8 mouse cellular contexts compared by ENCODE assay signal in the genomic region with DNA sequence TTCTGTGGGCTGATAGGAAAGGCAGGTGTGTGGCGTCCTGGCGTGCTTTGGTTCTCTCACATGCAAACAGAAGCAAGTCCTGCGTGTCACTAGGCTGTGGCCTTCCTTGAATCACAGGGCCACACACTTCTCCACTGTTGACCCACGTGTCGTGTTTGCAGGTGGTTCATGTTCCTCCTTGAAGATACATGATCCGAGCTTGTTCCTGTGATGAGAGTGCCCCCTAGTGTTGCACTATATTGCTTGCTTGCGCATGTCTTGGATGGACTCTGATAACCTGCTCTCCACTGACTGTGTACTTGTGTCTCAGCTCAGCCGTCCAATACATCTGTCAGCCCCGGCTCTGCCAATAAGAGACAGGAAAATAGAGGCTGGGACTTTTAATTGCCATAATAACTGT. TPM values are rescaled to one million over a fixed set of nuclear protein-coding genes. Genes with fewer than 3 reads are reported as not detected.
DNase-seq lines count a peak whose midpoint lies in the region; ATAC-seq lines count a peak whose summit lies in the region.

No protein-coding gene starts in this region.

- no peak overlapping the region for H3K4me2 ChIP-seq in intestine, embryonic 16.5 days (ENCODE audit: low read depth, low read length)
- H3K4me2 ChIP-seq in midbrain, embryonic 14.5 days (ENCODE audit: low read length) = no peak overlapping the region

- peak; percentile 83 to 90 for DNase-seq in heart, adult 18-20 months
- no peak for DNase-seq in heart, embryonic 10.5 days (ENCODE audit: low spot score)
- DNase-seq in cerebellum, adult 9-11 months = peak; percentile 79
- peak; percentile 64 to 80 for DNase-seq in frontal cortex, postnatal 25 days (ENCODE audit: low spot score in 2 of 2)
- peak; percentile 83 to 92 for DNase-seq in left cerebral cortex, postnatal 25 days (ENCODE audit: low spot score in 2 of 2)
- DNase-seq in midbrain, embryonic 14.5 days = peak; percentile 93
- DNase-seq in spleen, postnatal 4 days (ENCODE audit: low spot score in 2 of 2) = peak; percentile 71 to 83

- peaks cover 99% of the 10 kb centered on the region for H3K36me3 ChIP-seq in heart, embryonic 10.5 days
- peaks cover 29% of the 10 kb centered on the region for H3K36me3 ChIP-seq in intestine, embryonic 16.5 days (ENCODE audit: control insufficient read depth, insufficient read depth, low read length)
- H3K36me3 ChIP-seq in midbrain, embryonic 14.5 days (ENCODE audit: control insufficient read depth, insufficient read depth, low read length) = peaks cover 69% of the 10 kb centered on the region

- no peaks in the 10 kb centered on the region for H3K9me3 ChIP-seq in heart, embryonic 10.5 days
- H3K9me3 ChIP-seq in intestine, embryonic 16.5 days (ENCODE audit: control insufficient read depth, low read length) = no peaks in the 10 kb centered on the region
- H3K9me3 ChIP-seq in midbrain, embryonic 14.5 days (ENCODE audit: control insufficient read depth, low read length) = no peaks in the 10 kb centered on the region

- H3K27me3 ChIP-seq in heart, embryonic 10.5 days (ENCODE audit: insufficient read depth, poor library complexity, severe bottlenecking) = no peaks in the 10 kb centered on the region
- no peaks in the 10 kb centered on the region for H3K27me3 ChIP-seq in intestine, embryonic 16.5 days (replicated peaks; ENCODE audit: control insufficient read depth, insufficient read depth, low read length)
- no peaks in the 10 kb centered on the region for H3K27me3 ChIP-seq in midbrain, embryonic 14.5 days (ENCODE audit: control insufficient read depth, insufficient read depth, low read length)

- no peaks in the 10 kb centered on the region for H3K4me1 ChIP-seq in heart, embryonic 10.5 days
- H3K4me1 ChIP-seq in intestine, embryonic 16.5 days (ENCODE audit: control insufficient read depth, insufficient read depth, low read length) = no peaks in the 10 kb centered on the region
- 0 out of 2 replicates have a peak, but pooled peaks cover 2% of the 10 kb centered on the region for H3K4me1 ChIP-seq in midbrain, embryonic 14.5 days (ENCODE audit: control insufficient read depth, insufficient read depth, low read length)

- no peak overlapping the region for H3K27ac ChIP-seq in heart, embryonic 10.5 days
- H3K27ac ChIP-seq in intestine, embryonic 16.5 days (ENCODE audit: low read length) = no peak overlapping the region
- H3K27ac ChIP-seq in midbrain, embryonic 14.5 days (replicated peaks; ENCODE audit: low read depth, low read length) = no peak overlapping the region

- intact Hi-C loops in left cerebral cortex, postnatal 25 days (cut with DNase I) = loop anchor here (1.0 to 5.0 kb wide), 2 partner anchors 102 to 303 kb away; no protein-coding TSS in a partner anchor

- peak; percentile 53; the same call in 1 of the 2 replicates for ATAC-seq in intestine, embryonic 16.5 days
- no peak for ATAC-seq in midbrain, embryonic 14.5 days (ENCODE audit: low FRiP score, low TSS enrichment)

- no peak overlapping the region for H3K9ac ChIP-seq in intestine, embryonic 16.5 days (ENCODE audit: low read depth, low read length)
- no peak overlapping the region for H3K9ac ChIP-seq in midbrain, embryonic 14.5 days (replicated peaks; ENCODE audit: low read length)

- no peak overlapping the region for H3K4me3 ChIP-seq in heart, embryonic 10.5 days
- H3K4me3 ChIP-seq in intestine, embryonic 16.5 days (ENCODE audit: low read length) = no peak overlapping the region
- H3K4me3 ChIP-seq in midbrain, embryonic 14.5 days (replicated peaks; ENCODE audit: low read depth, low read length) = no peak overlapping the region

- WGBS in heart, embryonic 10.5 days = 49% methylated on average over 9 of the region's 9 CpGs
- WGBS in intestine, embryonic 16.5 days = 33% methylated on average over 9 of the region's 9 CpGs
- 43% methylated on average over 9 of the region's 9 CpGs for WGBS in midbrain, embryonic 14.5 days

RNA-seq across cellular contexts. Expression of a gene that starts 25.3 kb away (rescaled TPM):
- total RNA-seq in heart, adult 18-20 months (2021) = under 1 TPM in 1 of 2 experiments, not detected in 1; 0.10 TPM
- 0.06 TPM in 1 of 2 replicates, not detected in the other for polyA plus RNA-seq in heart, embryonic 10.5 days (2016; fragmentation: Nextera tagmentation; extraction: Ambion mirVana)
- 0.07 TPM in 1 of 2 replicates, not detected in the other for polyA plus RNA-seq in intestine, embryonic 16.5 days (2015; fragmentation: Nextera tagmentation; extraction: Ambion mirVana)
- total RNA-seq in left cerebral cortex, postnatal 25 days (2021) = not detected
- 0.13 TPM in 1 of 2 replicates, not detected in the other for polyA plus RNA-seq in midbrain, embryonic 14.5 days (2014; fragmentation: Nextera tagmentation; extraction: Ambion mirVana)
